Mouse (Mus musculus): ENCODE measurements around the gene Dync1i1.

DNA sequence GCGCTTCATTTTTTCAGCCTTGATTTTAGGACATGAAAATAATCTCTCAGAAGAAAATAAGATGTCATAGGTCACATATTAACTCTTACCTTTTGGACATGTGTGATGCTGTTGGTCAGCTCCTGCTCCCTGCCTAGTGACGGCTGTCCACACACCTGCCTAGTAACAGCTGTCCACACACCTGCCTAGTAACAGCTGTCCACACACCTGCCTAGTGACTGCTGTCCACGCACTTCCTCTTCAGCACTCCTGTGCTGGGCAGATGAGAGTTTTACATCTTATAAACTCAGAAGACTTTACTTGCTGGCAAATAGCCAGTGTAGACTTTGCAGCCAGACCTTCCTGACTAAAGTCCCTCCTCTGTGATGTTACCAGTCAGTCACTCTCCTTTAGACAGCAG, 94.2 kb downstream of the Dync1i1 start:
- TF ChIP-seq CTCF (IDR thresholded peaks at IDR 0.05; ENCODE audit: low read depth) (no peak), EP300 (IDR thresholded peaks at IDR 0.05; ENCODE audit: low read depth) (no peak)

Data from heart, postnatal 0 days (tissue).